Mouse (Mus musculus) stomach, postnatal 0 days (tissue): ENCODE results near the gene AC129217.1.

Source experiments
- CTCF ChIP-seq: IDR thresholded peaks from 2 replicates; pipeline ENCODE4 v1.5.1; 2016; ENCODE audit warnings: antibody characterized with exemption, low read depth, mild to moderate bottlenecking, moderate library complexity
- EP300 ChIP-seq: optimal IDR thresholded peaks from 2 replicates; pipeline ENCODE3; 2016; ENCODE audit warnings: antibody characterized with exemption

GRCm38 (mm10) chr19:8818301-8818798 is 11.2 kb upstream of the AC129217.1 start:
- TF ChIP-seq EP300, result no peak
- TF ChIP-seq CTCF, result no peak
